Mouse (Mus musculus): ENCODE data around the gene Gm281. TPM values are rescaled to one million over a fixed set of nuclear protein-coding genes. Genes with fewer than 3 reads are reported as not detected.

Gm281 gene
- polyA plus RNA-seq, 1 experiment from 2014 or later = 0.08 TPM

- DNase-seq (ENCODE audit: low spot score) = no peak
- H3K36me3 ChIP-seq (replicated peaks; ENCODE audit: control insufficient read depth, insufficient read depth) = peaks cover 67% of the 10 kb centered on the region
- no peaks in the 10 kb centered on the region for H3K4me1 ChIP-seq (replicated peaks; ENCODE audit: control insufficient read depth, insufficient read depth, low read length)
- no peak overlapping the region for H3K9ac ChIP-seq
- WGBS = 94% methylated on average over 7 of the region's 7 CpGs
- H3K27ac ChIP-seq = peak overlapping the region; percentile 51; the same call in 1 of the 2 replicates
- H3K27me3 ChIP-seq (ENCODE audit: control insufficient read depth, insufficient read depth, low read length) = no peaks in the 10 kb centered on the region
- no peak for ATAC-seq (ENCODE audit: low FRiP score)
- no peaks in the 10 kb centered on the region for H3K9me3 ChIP-seq (ENCODE audit: control insufficient read depth, low read length)
- H3K4me2 ChIP-seq (replicated peaks) = no peak overlapping the region
- no peak overlapping the region for H3K4me3 ChIP-seq (replicated peaks; ENCODE audit: low read length)
These were observed 34.1 kb upstream of the Gm281 start for GRCm38 (mm10) chr14:13948345-13948744.

GRCm38 (mm10) chr14:13944686-13945085, 30.4 kb upstream of the Gm281 start:
- Histone ChIP-seq H3K4me1 (replicated peaks; ENCODE audit: control insufficient read depth, insufficient read depth, low read length) (no peaks in the 10 kb centered on the region), H3K9me3 (ENCODE audit: control insufficient read depth, low read length) (no peaks in the 10 kb centered on the region), H3K27me3 (ENCODE audit: control insufficient read depth, insufficient read depth, low read length) (no peaks in the 10 kb centered on the region), H3K4me2 (replicated peaks) (no peak overlapping the region), H3K9ac (no peak overlapping the region), H3K27ac (no peak overlapping the region), H3K36me3 (replicated peaks; ENCODE audit: control insufficient read depth, insufficient read depth) (peaks cover 35% of the 10 kb centered on the region), H3K4me3 (replicated peaks; ENCODE audit: low read length) (no peak overlapping the region)
- 91% methylated on average over 4 of the region's 4 CpGs for WGBS
- ATAC-seq (ENCODE audit: low FRiP score) = no peak
- no peak for DNase-seq (ENCODE audit: low spot score)

- Histone ChIP-seq H3K9me3 (ENCODE audit: control insufficient read depth, low read length) (0 out of 2 replicates have a peak, but pooled peaks cover 2% of the 10 kb centered on the region), H3K27me3 (ENCODE audit: control insufficient read depth, insufficient read depth, low read length) (no peaks in the 10 kb centered on the region), H3K4me3 (replicated peaks; ENCODE audit: low read length) (no peak overlapping the region), H3K4me1 (replicated peaks; ENCODE audit: control insufficient read depth, insufficient read depth, low read length) (no peaks in the 10 kb centered on the region), H3K36me3 (replicated peaks; ENCODE audit: control insufficient read depth, insufficient read depth) (no peaks in the 10 kb centered on the region), H3K27ac (no peak overlapping the region), H3K9ac (peak overlapping the region; percentile 47; the same call in 1 of the 2 replicates), H3K4me2 (replicated peaks) (peak overlapping the region; percentile 57)
- no peak for DNase-seq (ENCODE audit: low spot score)
- 0 out of 2 replicates have a peak, but pooled peaks have one; percentile 8 for ATAC-seq (ENCODE audit: low FRiP score)
- WGBS = 61% methylated on average over 5 of the region's 5 CpGs
These were observed 19.7 kb upstream of the Gm281 start for GRCm38 (mm10) chr14:13934052-13934371.

GRCm38 (mm10) chr14:13933290-13934051, 19.2 kb upstream of the Gm281 start:
- peak overlapping the region; percentile 47; the same call in 1 of the 2 replicates for H3K9ac ChIP-seq
- H3K4me1 ChIP-seq (replicated peaks; ENCODE audit: control insufficient read depth, insufficient read depth, low read length) = no peaks in the 10 kb centered on the region
- H3K27ac ChIP-seq = no peak overlapping the region
- no peak for DNase-seq (ENCODE audit: low spot score)
- no peaks in the 10 kb centered on the region for H3K36me3 ChIP-seq (replicated peaks; ENCODE audit: control insufficient read depth, insufficient read depth)
- peak; percentile 70; the same call in 1 of the 2 replicates for ATAC-seq (ENCODE audit: low FRiP score)
- H3K4me3 ChIP-seq (replicated peaks; ENCODE audit: low read length) = peak overlapping the region; percentile 22
- 40% methylated on average over 30 of the region's 31 CpGs for WGBS
- H3K9me3 ChIP-seq (ENCODE audit: control insufficient read depth, low read length) = 0 out of 2 replicates have a peak, but pooled peaks cover 2% of the 10 kb centered on the region
- H3K4me2 ChIP-seq (replicated peaks) = peak overlapping the region; percentile 57
- no peaks in the 10 kb centered on the region for H3K27me3 ChIP-seq (ENCODE audit: control insufficient read depth, insufficient read depth, low read length)

GRCm38 (mm10) chr14:13917630-13918029, 3.4 kb upstream of the Gm281 start:
- no peaks in the 10 kb centered on the region for H3K4me1 ChIP-seq (replicated peaks; ENCODE audit: control insufficient read depth, insufficient read depth, low read length)
- H3K9me3 ChIP-seq (ENCODE audit: control insufficient read depth, low read length) = no peaks in the 10 kb centered on the region
- H3K27me3 ChIP-seq (ENCODE audit: control insufficient read depth, insufficient read depth, low read length) = no peaks in the 10 kb centered on the region
- no peak overlapping the region for H3K27ac ChIP-seq
- H3K36me3 ChIP-seq (replicated peaks; ENCODE audit: control insufficient read depth, insufficient read depth) = no peaks in the 10 kb centered on the region
- H3K4me3 ChIP-seq (replicated peaks; ENCODE audit: low read length) = no peak overlapping the region
- DNase-seq (ENCODE audit: low spot score) (peak; percentile 94), ATAC-seq (ENCODE audit: low FRiP score) (peak; percentile 89)
- whole genome bisulfite sequencing = 32% methylated on average over 3 of the region's 3 CpGs
- no peak overlapping the region for H3K9ac ChIP-seq
- H3K4me2 ChIP-seq (replicated peaks) = no peak overlapping the region

- Histone ChIP-seq H3K9me3 (ENCODE audit: control insufficient read depth, low read length) (no peaks in the 10 kb centered on the region), H3K4me3 (replicated peaks; ENCODE audit: low read length) (no peak overlapping the region), H3K27ac (no peak overlapping the region), H3K9ac (no peak overlapping the region), H3K36me3 (replicated peaks; ENCODE audit: control insufficient read depth, insufficient read depth) (no peaks in the 10 kb centered on the region), H3K4me2 (replicated peaks) (no peak overlapping the region), H3K4me1 (replicated peaks; ENCODE audit: control insufficient read depth, insufficient read depth, low read length) (no peaks in the 10 kb centered on the region), H3K27me3 (ENCODE audit: control insufficient read depth, insufficient read depth, low read length) (no peaks in the 10 kb centered on the region)
- 91% methylated on average over 10 of the region's 10 CpGs for WGBS
- ATAC-seq (ENCODE audit: low FRiP score) (peak; percentile 17; the same call in 1 of the 2 replicates), DNase-seq (ENCODE audit: low spot score) (no peak)
These were observed 2.9 kb upstream of the Gm281 start for GRCm38 (mm10) chr14:13917208-13917607.

- Histone ChIP-seq H3K9me3 (ENCODE audit: control insufficient read depth, low read length) (no peaks in the 10 kb centered on the region), H3K4me3 (replicated peaks; ENCODE audit: low read length) (no peak overlapping the region), H3K4me2 (replicated peaks) (no peak overlapping the region), H3K36me3 (replicated peaks; ENCODE audit: control insufficient read depth, insufficient read depth) (no peaks in the 10 kb centered on the region), H3K27me3 (ENCODE audit: control insufficient read depth, insufficient read depth, low read length) (no peaks in the 10 kb centered on the region), H3K4me1 (replicated peaks; ENCODE audit: control insufficient read depth, insufficient read depth, low read length) (no peaks in the 10 kb centered on the region), H3K9ac (no peak overlapping the region), H3K27ac (no peak overlapping the region)
- WGBS = 64% methylated on average over 4 of the region's 4 CpGs
- DNase-seq (ENCODE audit: low spot score) = no peak
- no peak for ATAC-seq (ENCODE audit: low FRiP score)
These were observed 929 bp upstream of the Gm281 start for GRCm38 (mm10) chr14:13915207-13915606.

GRCm38 (mm10) chr14:13910148-13910547, 4.1 kb downstream of the Gm281 start:
- ATAC-seq (ENCODE audit: low FRiP score) = no peak

GRCm38 (mm10) chr14:13907145-13907544, 7.1 kb downstream of the Gm281 start:
- H3K4me1 ChIP-seq (replicated peaks; ENCODE audit: control insufficient read depth, insufficient read depth, low read length) = no peaks in the 10 kb centered on the region
- H3K27ac ChIP-seq = no peak overlapping the region
- H3K36me3 ChIP-seq (replicated peaks; ENCODE audit: control insufficient read depth, insufficient read depth) = no peaks in the 10 kb centered on the region
- DNase-seq (ENCODE audit: low spot score) (no peak), ATAC-seq (ENCODE audit: low FRiP score) (no peak)
- no peak overlapping the region for H3K4me2 ChIP-seq (replicated peaks)
- 91% methylated on average over 7 of the region's 7 CpGs for WGBS
- H3K27me3 ChIP-seq (ENCODE audit: control insufficient read depth, insufficient read depth, low read length) = no peaks in the 10 kb centered on the region
- no peaks in the 10 kb centered on the region for H3K9me3 ChIP-seq (ENCODE audit: control insufficient read depth, low read length)
- no peak overlapping the region for H3K9ac ChIP-seq
- no peak overlapping the region for H3K4me3 ChIP-seq (replicated peaks; ENCODE audit: low read length)

More at GRCm38 (mm10) chr14:13910148-13910547, 4.1 kb downstream of the Gm281 start:
- H3K27me3 ChIP-seq (ENCODE audit: control insufficient read depth, insufficient read depth, low read length) = no peaks in the 10 kb centered on the region
- no peak overlapping the region for H3K9ac ChIP-seq
- whole genome bisulfite sequencing = 95% methylated on average over 2 of the region's 2 CpGs
- DNase-seq (ENCODE audit: low spot score) = no peak
- no peak overlapping the region for H3K27ac ChIP-seq
- no peaks in the 10 kb centered on the region for H3K9me3 ChIP-seq (ENCODE audit: control insufficient read depth, low read length)
- H3K4me3 ChIP-seq (replicated peaks; ENCODE audit: low read length) = no peak overlapping the region
- no peaks in the 10 kb centered on the region for H3K36me3 ChIP-seq (replicated peaks; ENCODE audit: control insufficient read depth, insufficient read depth)
- H3K4me2 ChIP-seq (replicated peaks) = no peak overlapping the region
- no peaks in the 10 kb centered on the region for H3K4me1 ChIP-seq (replicated peaks; ENCODE audit: control insufficient read depth, insufficient read depth, low read length)
